Mouse (Mus musculus): ENCODE measurements around the gene Ust. TPM values are rescaled to one million over a fixed set of nuclear protein-coding genes. Genes with fewer than 3 reads are reported as not detected.
"Not testable (repeated sequence)": the region's sequence is repeated elsewhere in the genome, so short reads cannot be mapped to it uniquely, and the experiment has no call there.

Ust gene
- total RNA-seq (2021) = 1 to 10 TPM; 4.7 to 6.3 TPM
- long read RNA-seq, experiment 1, full-length matches to known transcripts = 1 of 3 reads
- long read RNA-seq, experiment 1, partial matches to known transcripts = 1 of 3 reads
- long read RNA-seq, experiment 1, other reads (novel, unspliced or antisense) = 1 of 3 reads
- long read RNA-seq, experiment 2, full-length matches to known transcripts = 1 of 2 reads
- long read RNA-seq, experiment 2, partial matches to known transcripts = 0 of 2 reads
- long read RNA-seq, experiment 2, other reads (novel, unspliced or antisense) = 1 of 2 reads

DNA sequence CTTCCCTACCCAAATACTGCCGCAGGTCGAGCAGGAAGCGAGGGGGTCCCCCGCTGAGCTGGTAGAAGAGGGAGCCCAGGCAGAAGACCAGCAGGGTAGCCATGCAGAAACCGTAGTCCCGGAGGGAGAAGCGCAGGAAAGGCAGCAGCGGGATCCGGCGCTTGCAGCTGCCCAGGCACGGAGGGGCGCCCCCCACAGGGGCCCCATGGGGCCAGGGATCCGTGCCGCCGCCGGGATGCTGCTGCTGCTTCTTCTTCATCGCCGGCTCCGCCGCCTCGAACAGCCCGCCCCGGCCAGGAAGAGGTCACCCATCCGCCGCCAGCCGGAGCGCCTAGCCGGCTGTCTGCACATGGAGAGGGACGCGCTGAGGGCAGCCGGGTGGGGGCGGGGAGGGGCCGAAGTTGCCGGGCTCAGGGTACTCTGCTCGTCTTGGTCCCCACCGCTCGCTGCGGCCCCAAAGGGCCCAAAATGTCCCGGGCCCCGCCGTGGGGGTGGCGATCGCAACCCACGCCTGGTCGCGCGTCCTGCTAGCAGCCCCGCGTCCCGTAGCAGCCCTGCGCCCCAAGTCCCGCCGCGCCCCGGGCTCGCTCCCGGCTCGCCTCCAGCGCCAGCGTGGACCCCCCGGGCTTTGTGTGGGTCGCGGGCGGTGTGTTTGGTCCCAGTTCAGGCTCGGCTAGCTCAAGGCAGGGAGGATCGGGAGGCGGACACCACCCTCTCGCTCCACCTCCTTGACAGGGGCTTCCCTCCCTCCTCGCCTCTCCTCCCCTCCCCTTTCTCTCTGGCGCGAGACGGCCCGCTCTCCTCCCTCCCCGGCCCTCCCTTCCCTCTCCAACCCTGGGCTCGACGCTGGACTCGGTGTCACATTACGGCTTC lies at the start of gene Ust:
Ust (minus strand) TSS at position 685 of the 873 bp plus-strand sequence.
- peak; percentile 85 to 86 for DNase-seq

GRCm38 (mm10) chr10:8561366-8561765 lies 42.7 kb upstream of the Ust start:
- peak in 1 of 2 experiments; percentile 2 for DNase-seq

- not testable (repeated sequence) for DNase-seq
Observed at GRCm38 (mm10) chr10:8559566-8559965, 40.9 kb upstream of the Ust start.

GRCm38 (mm10) chr10:8552239-8552638 lies 33.6 kb upstream of the Ust start:
- not testable (repeated sequence) for DNase-seq

DNA sequence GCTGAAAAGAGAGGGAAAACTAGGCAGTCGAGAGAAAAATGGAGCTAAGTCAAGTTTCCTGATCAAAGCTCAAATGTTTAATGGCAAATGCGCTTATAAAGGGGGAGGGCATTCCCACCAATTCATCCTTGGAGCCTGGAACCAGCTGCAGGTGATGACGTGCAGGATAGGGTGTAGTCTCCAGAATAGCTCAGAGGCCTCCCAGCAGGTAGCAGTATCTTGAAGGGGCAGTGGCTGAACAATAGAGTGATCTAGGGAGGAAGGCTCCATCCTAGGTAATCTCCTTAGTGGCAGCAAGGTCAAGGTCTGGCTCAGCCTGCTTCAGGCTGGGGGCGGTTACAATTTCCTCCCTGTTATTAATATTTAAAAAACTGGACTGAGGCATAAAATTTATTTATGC lies 33.0 kb upstream of the Ust start:
- not testable (repeated sequence) for DNase-seq

DNA sequence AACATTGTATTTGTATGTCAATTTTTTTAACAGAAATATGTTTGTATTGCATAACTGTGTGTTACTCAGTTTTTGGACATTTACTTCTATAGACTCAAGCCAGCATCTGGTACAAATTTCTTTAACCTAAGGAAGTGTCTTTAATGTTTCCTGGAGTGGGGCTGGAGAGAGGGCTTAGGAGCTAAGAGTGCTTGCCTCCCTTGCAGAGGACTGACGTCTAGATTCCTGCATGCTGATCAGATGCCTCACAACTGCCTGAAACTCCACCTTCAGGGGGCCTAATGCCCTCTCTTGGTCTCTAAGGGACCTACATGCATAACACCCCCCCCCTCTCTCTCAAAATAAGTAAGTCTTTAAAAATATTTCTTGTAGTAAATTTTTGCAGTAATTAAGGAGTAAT lies 22.9 kb upstream of the Ust start:
- DNase-seq = no peak

GRCm38 (mm10) chr10:8535445-8535844 lies 16.8 kb upstream of the Ust start:
- DNase-seq = no peak

DNA sequence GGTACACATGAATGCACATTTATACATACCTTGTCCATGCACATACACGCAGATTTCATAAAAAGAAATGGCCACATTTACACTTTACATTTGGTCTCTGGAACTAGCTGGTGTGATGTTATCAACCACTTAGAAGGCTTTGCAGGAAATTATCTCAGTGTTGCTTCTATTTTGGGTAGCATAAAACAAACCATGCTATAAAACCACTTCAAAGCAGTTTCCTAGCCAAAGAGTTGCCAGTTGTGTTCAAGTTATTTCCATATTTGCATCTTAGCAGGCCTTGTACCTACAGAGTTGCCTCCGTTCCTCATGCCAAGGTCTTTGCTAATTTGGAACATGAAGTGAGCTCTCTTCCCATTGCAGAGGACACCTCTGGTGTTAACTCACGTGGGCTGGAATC lies 13.0 kb upstream of the Ust start:
- no peak for DNase-seq

DNA sequence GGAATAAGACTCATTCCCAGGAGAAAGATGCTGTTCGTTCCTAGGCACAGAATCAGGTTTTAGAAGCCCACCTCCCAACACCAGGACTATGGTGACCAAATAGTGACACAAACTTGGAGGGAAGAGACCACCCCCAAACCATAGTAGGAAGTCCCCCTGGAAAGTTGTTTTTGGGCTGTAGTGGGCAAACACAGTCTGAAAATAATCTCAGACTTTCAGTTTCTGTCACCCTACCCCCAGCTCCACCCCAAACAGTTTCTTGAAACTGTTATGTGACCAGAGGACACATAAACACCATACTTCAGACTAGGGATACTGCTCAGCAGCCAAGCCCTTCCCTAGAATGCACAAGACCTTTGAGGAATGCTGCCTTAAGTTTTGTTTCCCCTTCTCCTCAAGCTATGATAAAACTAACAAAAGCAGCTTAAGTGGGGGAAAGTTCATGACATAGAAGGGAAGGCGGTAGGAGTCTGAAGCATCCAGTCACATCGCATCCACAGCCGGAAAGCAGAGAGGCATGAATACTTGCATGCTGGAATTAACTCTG lies 12.0 kb upstream of the Ust start:
- DNase-seq = no peak

GRCm38 (mm10) chr10:8529173-8529572 lies 10.5 kb upstream of the Ust start:
- DNase-seq = peak; percentile 40 to 48

DNA sequence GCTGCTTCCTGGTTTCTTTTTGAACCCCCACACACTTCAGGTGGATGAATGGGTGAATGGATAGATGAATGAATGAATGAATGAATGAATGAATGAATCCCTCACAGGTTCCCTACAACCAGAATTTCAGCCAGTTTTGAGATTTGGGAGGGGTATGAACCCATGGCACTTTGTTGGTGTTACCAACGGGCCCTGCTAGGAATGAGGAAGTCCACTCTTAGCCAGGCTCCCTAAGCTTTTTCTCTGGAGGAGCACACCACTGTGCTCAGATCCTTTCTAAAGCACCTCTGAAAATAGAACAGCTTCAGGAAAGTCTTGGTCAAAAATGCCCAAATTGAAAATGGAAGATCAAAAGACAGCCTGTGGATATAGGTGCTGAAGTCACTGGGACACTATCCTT lies 6.7 kb upstream of the Ust start:
- no peak for DNase-seq

GRCm38 (mm10) chr10:8521536-8521935 lies 2.9 kb upstream of the Ust start:
- DNase-seq = no peak

- DNase-seq = no peak
Observed at GRCm38 (mm10) chr10:8520766-8521395, 2.3 kb upstream of the Ust start.

DNA sequence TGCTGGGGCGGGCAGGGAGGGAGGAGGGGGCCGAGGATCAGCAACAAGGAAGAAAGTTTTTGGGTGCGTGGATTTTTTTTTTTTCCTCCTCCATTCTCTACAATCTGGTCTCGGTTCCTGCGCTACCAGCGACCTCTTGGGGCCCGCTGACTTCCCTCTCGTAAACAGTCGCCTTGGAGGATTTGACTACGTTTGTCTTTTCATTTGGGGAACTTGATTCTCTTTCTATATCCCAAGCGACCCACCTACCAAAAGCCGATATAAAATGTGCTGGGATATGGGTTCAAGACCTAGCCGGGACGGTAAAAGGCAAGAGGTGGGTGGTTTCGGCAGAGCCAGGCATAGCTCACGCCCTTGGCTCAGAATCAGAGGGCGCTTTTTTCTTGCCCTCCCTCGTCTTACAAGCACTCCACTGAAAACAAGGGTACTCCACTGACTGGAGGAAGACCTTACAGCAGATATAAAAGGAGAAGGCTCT lies 428 bp upstream of the Ust start:
- DNase-seq = peak in 1 of 2 experiments; percentile 37

- DNase-seq = no peak
Observed at GRCm38 (mm10) chr10:8517591-8518140, 959 bp downstream of the Ust start.

- DNase-seq = no peak
Observed at GRCm38 (mm10) chr10:8516916-8517524, 1.6 kb downstream of the Ust start.

- no peak for DNase-seq
Observed at GRCm38 (mm10) chr10:8513690-8514089, 4.9 kb downstream of the Ust start.

- no peak for DNase-seq
Observed at GRCm38 (mm10) chr10:8512222-8512621, 6.4 kb downstream of the Ust start.

GRCm38 (mm10) chr10:8511760-8512159 lies 6.9 kb downstream of the Ust start:
- no peak for DNase-seq

GRCm38 (mm10) chr10:8506247-8506573 lies 12.4 kb downstream of the Ust start:
- DNase-seq = no peak

DNA sequence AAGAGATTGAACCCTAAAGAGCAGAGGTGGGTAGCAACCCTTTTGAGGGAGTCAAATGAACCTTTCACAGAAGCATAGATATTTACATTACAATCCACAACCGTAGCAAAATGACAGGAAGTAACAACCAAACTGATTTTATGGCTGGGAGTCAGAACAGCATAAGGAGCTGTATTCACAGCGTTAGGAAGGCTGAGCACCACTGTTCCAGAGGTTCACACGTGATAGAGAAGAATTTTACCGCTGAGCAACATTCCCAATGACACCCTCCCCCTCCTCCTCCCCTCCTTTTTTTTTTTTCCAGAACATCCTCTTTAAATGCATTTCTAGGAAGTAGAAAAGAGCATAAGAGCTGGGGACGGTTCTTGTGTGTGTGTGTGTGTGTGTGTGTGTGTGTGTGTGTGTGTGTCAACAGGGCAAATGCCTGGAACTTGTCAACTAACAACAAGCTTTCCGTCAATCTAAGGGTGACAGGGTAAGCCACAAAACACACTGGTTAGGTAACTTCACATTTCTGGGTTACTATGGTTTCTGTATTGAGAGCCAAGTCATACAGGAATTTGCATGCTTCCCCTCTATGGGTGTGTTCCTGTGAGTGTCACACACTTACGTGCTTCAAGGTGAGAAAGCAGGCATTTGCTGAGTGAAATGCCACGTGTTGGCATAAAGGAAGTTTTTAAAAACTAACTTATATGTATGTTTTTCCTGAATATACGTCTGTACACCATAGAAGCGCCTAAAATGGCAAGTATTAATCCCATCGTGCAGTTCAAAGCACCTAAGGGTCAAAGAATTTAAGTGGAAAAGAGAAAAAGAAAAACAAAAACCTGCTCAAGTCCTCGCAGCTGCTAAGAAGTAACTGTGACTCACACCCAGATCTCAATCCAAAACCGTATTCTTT lies 13.0 kb downstream of the Ust start:
- DNase-seq = no peak

Data from adrenal gland, postnatal 36 days (tissue).